Mouse (Mus musculus): Measurements from ENCODE around the gene Ptma. TPM values are rescaled to one million over a fixed set of nuclear protein-coding genes. Genes with fewer than 3 reads are reported as not detected.

The Ptma gene
- polyA plus RNA-seq, 1 experiment, result 3,930 TPM

DNA sequence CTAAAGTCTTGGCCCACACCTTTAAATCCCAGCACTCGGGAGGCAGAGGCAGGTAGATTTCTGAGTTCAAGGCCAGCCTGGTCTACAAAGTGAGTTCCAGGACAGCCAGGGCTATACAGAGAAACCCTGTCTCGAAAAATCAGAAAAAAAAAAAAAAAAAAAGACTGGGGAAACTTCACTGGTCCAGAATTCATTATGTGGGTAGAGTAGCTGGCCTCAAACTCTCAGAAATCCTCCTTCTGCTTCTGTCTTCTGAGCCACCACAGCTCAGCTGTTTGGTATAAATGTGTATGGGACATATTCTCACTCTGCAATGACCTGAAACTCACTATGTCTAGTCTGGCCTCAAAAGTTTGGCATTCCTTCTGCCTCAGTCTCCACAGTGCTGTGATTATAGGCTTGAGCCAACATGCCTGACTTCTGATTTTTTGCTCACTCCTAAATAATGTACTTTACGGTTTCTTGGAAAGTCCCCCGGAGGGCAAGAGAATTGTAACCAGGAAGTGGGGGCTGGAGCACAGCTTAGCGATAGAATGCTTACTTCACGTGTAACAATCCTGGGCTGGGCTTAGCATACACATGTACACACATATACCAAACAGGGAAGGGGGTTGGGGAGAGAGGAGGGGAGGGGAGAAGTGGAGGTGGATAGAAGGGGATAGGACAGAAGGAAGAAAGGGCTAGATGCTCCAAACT is 10.7 kb upstream of the Ptma start:
- Histone ChIP-seq H3K27ac (ENCODE audit: insufficient read depth, low read length) (no peak overlapping the region), H3K27me3 (ENCODE audit: control insufficient read depth, insufficient read depth, low read length, poor library complexity, severe bottlenecking) (no peaks in the 10 kb centered on the region), H3K9me3 (replicated peaks; ENCODE audit: control insufficient read depth, insufficient read depth, low read length, poor library complexity, severe bottlenecking) (no peaks in the 10 kb centered on the region), H3K36me3 (ENCODE audit: control insufficient read depth, insufficient read depth, low read length, poor library complexity, severe bottlenecking) (no peaks in the 10 kb centered on the region), H3K4me1 (ENCODE audit: control insufficient read depth, insufficient read depth, low read length) (no peaks in the 10 kb centered on the region), H3K9ac (ENCODE audit: low read depth, poor library complexity, severe bottlenecking) (no peak overlapping the region), H3K4me3 (ENCODE audit: low read depth, low read length) (no peak overlapping the region)
- TF ChIP-seq EP300 (IDR thresholded peaks at IDR 0.05; ENCODE audit: insufficient read depth, low read depth, low read length), result no peak
- no peak for TF ChIP-seq POLR2A (IDR thresholded peaks at IDR 0.05; ENCODE audit: insufficient read depth, low read length)
- no peak for TF ChIP-seq CTCF (IDR thresholded peaks at IDR 0.05; ENCODE audit: low read depth, low read length)

DNA sequence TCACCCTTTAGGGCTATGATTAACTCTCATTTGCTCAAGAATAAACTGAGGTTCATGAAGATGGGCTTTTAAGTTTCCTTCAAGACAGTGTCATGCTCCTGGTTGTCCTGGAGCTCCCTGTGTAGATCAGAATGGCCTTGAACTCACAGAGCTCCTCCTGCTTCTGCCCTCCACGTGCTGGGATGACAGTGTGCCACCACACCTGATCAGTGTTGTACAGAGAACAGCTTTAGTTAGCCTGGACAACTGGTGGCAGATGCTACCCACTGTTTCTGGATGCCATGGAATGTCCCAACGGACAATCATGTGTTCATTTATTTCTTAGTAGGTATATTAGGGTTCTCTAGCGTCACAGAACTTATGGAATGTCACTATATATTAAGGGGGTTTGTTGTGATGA is 9.4 kb upstream of the Ptma start:
- Histone ChIP-seq H3K4me1 (ENCODE audit: control insufficient read depth, insufficient read depth, low read length) (no peaks in the 10 kb centered on the region), H3K9ac (ENCODE audit: low read depth, poor library complexity, severe bottlenecking) (no peak overlapping the region), H3K9me3 (replicated peaks; ENCODE audit: control insufficient read depth, insufficient read depth, low read length, poor library complexity, severe bottlenecking) (no peaks in the 10 kb centered on the region), H3K27me3 (ENCODE audit: control insufficient read depth, insufficient read depth, low read length, poor library complexity, severe bottlenecking) (no peaks in the 10 kb centered on the region), H3K27ac (ENCODE audit: insufficient read depth, low read length) (no peak overlapping the region), H3K4me3 (ENCODE audit: low read depth, low read length) (no peak overlapping the region), H3K36me3 (ENCODE audit: control insufficient read depth, insufficient read depth, low read length, poor library complexity, severe bottlenecking) (no peaks in the 10 kb centered on the region)
- no peak for TF ChIP-seq CTCF (IDR thresholded peaks at IDR 0.05; ENCODE audit: low read depth, low read length)

DNA sequence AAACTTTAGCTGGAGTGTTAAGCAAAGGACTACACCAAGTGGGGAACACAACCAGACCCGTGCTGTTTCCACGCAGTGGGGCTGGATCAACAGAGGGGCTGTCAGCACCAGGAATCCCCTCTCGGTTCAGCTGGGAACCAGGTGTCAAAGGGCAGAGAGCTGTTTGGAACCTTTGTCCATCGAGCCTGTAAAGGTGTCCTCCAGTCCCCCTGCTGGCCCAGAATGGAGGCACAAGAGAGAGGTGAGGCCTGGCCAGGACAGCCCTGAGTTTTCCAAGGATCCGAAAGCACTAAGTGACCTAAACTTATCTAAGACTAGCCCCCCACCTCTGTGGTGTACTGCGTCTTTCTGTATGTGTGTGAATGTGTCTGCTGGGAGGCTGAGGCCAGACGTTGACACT is 6.2 kb upstream of the Ptma start:
- H3K27me3 ChIP-seq (ENCODE audit: control insufficient read depth, insufficient read depth, low read length, poor library complexity, severe bottlenecking), result no peaks in the 10 kb centered on the region
- no peak overlapping the region for H3K9ac ChIP-seq (ENCODE audit: low read depth, poor library complexity, severe bottlenecking)
- no peak for TF ChIP-seq POLR2A (IDR thresholded peaks at IDR 0.05; ENCODE audit: insufficient read depth, low read length)
- TF ChIP-seq CTCF (IDR thresholded peaks at IDR 0.05; ENCODE audit: low read depth, low read length), result peak; percentile 44
- no peak overlapping the region for H3K27ac ChIP-seq (ENCODE audit: insufficient read depth, low read length)
- H3K9me3 ChIP-seq (replicated peaks; ENCODE audit: control insufficient read depth, insufficient read depth, low read length, poor library complexity, severe bottlenecking), result no peaks in the 10 kb centered on the region
- H3K4me1 ChIP-seq (ENCODE audit: control insufficient read depth, insufficient read depth, low read length), result peaks cover 4% of the 10 kb centered on the region
- H3K36me3 ChIP-seq (ENCODE audit: control insufficient read depth, insufficient read depth, low read length, poor library complexity, severe bottlenecking), result no peaks in the 10 kb centered on the region
- no peak overlapping the region for H3K4me3 ChIP-seq (ENCODE audit: low read depth, low read length)

GRCm38 (mm10) chr1:86522286-86522871 is 4.1 kb upstream of the Ptma start:
- H3K4me3 ChIP-seq (ENCODE audit: low read depth, low read length), result peak overlapping the region; percentile 11
- no peaks in the 10 kb centered on the region for H3K27me3 ChIP-seq (ENCODE audit: control insufficient read depth, insufficient read depth, low read length, poor library complexity, severe bottlenecking)
- H3K27ac ChIP-seq (ENCODE audit: insufficient read depth, low read length), result peak overlapping the region; percentile 63

DNA sequence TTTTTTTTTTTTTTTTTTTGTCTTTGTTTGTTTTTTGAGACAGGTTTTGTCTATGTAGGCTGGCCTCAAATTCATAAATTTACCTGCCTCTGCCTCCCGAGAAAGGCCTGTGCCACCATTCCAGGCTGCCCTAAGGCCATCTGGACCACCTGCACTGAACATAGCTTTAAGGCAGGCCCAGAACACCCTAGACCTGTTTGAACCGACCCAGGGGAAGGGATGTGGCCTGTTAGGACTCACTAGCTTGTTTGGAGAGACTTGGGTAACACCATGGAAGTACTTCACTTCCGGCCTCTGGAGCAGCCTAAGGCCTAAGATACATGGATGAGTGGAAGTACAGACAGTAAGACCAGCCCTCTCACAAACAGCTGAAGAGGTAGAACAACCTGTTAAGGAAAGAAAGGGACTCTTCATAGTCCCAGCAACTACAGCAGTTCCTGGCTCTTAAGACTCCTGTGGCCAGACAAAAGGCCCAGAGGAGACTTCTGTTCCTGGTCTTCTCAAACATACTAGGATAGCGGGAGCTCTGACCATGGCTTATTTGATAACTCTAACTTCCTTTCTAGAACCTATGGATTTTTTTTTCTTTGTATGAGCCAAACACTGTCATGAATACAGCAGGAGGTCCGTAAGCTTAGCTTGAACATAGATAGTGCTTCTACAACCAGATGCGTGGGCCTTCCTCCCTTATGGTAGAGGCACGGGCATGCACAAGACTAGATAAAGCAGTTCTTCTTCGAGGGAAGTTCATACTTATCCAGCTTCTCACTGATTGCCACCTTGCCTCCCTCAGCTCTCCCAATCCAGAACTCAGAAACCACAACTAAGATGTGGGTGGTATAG is 2.5 kb upstream of the Ptma start:
- no peak for TF ChIP-seq POLR2A (IDR thresholded peaks at IDR 0.05; ENCODE audit: insufficient read depth, low read length)
- TF ChIP-seq CTCF (IDR thresholded peaks at IDR 0.05; ENCODE audit: low read depth, low read length), result no peak
- TF ChIP-seq EP300 (IDR thresholded peaks at IDR 0.05; ENCODE audit: insufficient read depth, low read depth, low read length), result 0 out of 2 replicates have a peak, but pooled peaks have one; percentile 49
- Histone ChIP-seq H3K9me3 (replicated peaks; ENCODE audit: control insufficient read depth, insufficient read depth, low read length, poor library complexity, severe bottlenecking) (no peaks in the 10 kb centered on the region), H3K4me3 (ENCODE audit: low read depth, low read length) (no peak overlapping the region), H3K27ac (ENCODE audit: insufficient read depth, low read length) (peak overlapping the region; percentile 63), H3K27me3 (ENCODE audit: control insufficient read depth, insufficient read depth, low read length, poor library complexity, severe bottlenecking) (no peaks in the 10 kb centered on the region), H3K36me3 (ENCODE audit: control insufficient read depth, insufficient read depth, low read length, poor library complexity, severe bottlenecking) (peaks cover 20% of the 10 kb centered on the region), H3K4me1 (ENCODE audit: control insufficient read depth, insufficient read depth, low read length) (peaks cover 4% of the 10 kb centered on the region), H3K9ac (ENCODE audit: low read depth, poor library complexity, severe bottlenecking) (peak overlapping the region; percentile 93)

More at GRCm38 (mm10) chr1:86522286-86522871, 4.1 kb upstream of the Ptma start:
- Histone ChIP-seq H3K36me3 (ENCODE audit: control insufficient read depth, insufficient read depth, low read length, poor library complexity, severe bottlenecking) (peaks cover 5% of the 10 kb centered on the region), H3K9ac (ENCODE audit: low read depth, poor library complexity, severe bottlenecking) (peak overlapping the region; percentile 55), H3K9me3 (replicated peaks; ENCODE audit: control insufficient read depth, insufficient read depth, low read length, poor library complexity, severe bottlenecking) (no peaks in the 10 kb centered on the region), H3K4me1 (ENCODE audit: control insufficient read depth, insufficient read depth, low read length) (peaks cover 4% of the 10 kb centered on the region)
- TF ChIP-seq EP300 (IDR thresholded peaks at IDR 0.05; ENCODE audit: insufficient read depth, low read depth, low read length), result 0 out of 2 replicates have a peak, but pooled peaks have one; percentile 45
- no peak for TF ChIP-seq POLR2A (IDR thresholded peaks at IDR 0.05; ENCODE audit: insufficient read depth, low read length)
- no peak for TF ChIP-seq CTCF (IDR thresholded peaks at IDR 0.05; ENCODE audit: low read depth, low read length)
